Mouse (Mus musculus) urinary bladder, postnatal 14 days (tissue): ENCODE data around the gene Gm10770.
"Not testable (repeated sequence)": the region's sequence is repeated elsewhere in the genome, so short reads cannot be mapped to it uniquely, and the experiment has no call there.

Source experiments
- DNase-seq: peaks from one replicate; pipeline ENCODE4 v3.0.0; 2021; ENCODE audit warnings: low spot score

Gene Gm10770

GRCm38 (mm10) chr2:150179579-150179978 lies at the start of gene Gm10770:
Gene Gm10770, minus strand, starts transcription at chr2:150179679.
- not testable (repeated sequence) for DNase-seq

GRCm38 (mm10) chr2:150223263-150223662 lies 43.8 kb upstream of the Gm10770 start:
- not testable (repeated sequence) for DNase-seq

- not testable (repeated sequence) for DNase-seq
These were observed 38.9 kb upstream of the Gm10770 start for GRCm38 (mm10) chr2:150218363-150218725.

- peak; percentile 84 for DNase-seq
These were observed 38.3 kb upstream of the Gm10770 start, which contains the start of gene Zfp937 for GRCm38 (mm10) chr2:150217600-150218362. Gene Zfp937, plus strand, starts transcription at chr2:150218073.

GRCm38 (mm10) chr2:150181570-150181999 lies 2.1 kb upstream of the Gm10770 start, which contains the start of gene Gm14139:
Gene Gm14139, plus strand, starts transcription at chr2:150181755.
- DNase-seq = not testable (repeated sequence)

GRCm38 (mm10) chr2:150181046-150181445 lies 1.6 kb upstream of the Gm10770 start:
- not testable (repeated sequence) for DNase-seq

- no peak for DNase-seq
These were observed 5.6 kb downstream of the Gm10770 start for GRCm38 (mm10) chr2:150173833-150174232.

- DNase-seq = no peak
These were observed 12.8 kb downstream of the Gm10770 start for GRCm38 (mm10) chr2:150166703-150167102.

- DNase-seq = peak; percentile 81
These were observed 43.0 kb downstream of the Gm10770 start, which contains the start of gene Zfp120 for GRCm38 (mm10) chr2:150136435-150136897. Gene Zfp120, minus strand, starts transcription at chr2:150136708.

GRCm38 (mm10) chr2:150132773-150133172 lies 46.7 kb downstream of the Gm10770 start:
- DNase-seq = peak; percentile 3

- DNase-seq = not testable (repeated sequence)
These were observed 47.5 kb downstream of the Gm10770 start for GRCm38 (mm10) chr2:150132002-150132401.
